Mouse (Mus musculus) spleen, adult 18-20 months (tissue): ENCODE data around the gene Ctrl.
A peak's percentile ranks its signal among the peaks of the same experiment; 100 is the strongest.
"Not testable (repeated sequence)": the region's sequence is repeated elsewhere in the genome, so short reads cannot be mapped to it uniquely, and the experiment has no call there.

Source experiments
- DNase-seq, 2 experiments: peaks; one replicate each; pipeline ENCODE4 v3.0.0; 2022; ENCODE audit warnings: mixed read lengths in 2 of 2

Ctrl gene

DNA sequence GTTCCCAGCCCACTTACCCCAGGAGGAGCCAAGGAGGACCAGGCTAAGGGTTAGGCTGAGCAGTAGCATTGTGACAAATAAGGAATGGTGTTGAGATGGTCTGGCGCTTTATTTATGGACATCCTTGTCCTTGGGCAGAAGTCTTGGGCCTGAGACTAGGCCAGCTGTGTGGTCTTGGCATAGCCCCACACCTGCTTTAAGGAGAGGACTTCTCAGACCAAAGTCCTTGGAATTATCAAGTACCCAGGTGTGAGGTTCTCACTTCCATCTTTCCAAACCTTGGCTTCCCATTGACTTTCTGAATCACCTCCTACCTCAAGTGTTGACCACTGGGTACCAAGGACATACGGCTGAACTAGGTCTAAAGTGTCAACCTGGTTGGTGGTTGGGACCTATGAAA lies at the start of gene Ctrl:
Gene Ctrl (minus strand): TSS at position 101 of the 400 bp plus-strand sequence.
- no peak for DNase-seq

DNA sequence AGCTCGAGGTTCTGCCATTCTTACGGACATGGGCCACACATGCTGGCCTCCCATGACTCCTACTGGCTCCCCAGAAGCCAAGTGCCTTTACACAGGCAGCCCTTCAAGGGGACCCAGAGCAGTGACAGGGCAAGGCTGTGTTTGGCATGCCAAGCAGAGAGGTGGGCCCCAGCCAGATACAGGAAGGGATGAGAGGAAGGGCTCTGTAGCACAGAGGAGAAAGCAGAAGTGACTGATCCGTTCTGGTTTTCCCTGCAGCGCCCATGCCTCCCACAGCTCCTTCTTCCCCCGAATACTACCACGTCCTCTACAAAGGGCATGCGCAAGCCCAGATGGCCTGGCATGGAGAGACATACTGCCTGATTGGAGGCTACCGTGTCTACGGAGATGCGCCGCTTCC lies 49.7 kb upstream of the Ctrl start:
- not testable (repeated sequence) for DNase-seq

DNA sequence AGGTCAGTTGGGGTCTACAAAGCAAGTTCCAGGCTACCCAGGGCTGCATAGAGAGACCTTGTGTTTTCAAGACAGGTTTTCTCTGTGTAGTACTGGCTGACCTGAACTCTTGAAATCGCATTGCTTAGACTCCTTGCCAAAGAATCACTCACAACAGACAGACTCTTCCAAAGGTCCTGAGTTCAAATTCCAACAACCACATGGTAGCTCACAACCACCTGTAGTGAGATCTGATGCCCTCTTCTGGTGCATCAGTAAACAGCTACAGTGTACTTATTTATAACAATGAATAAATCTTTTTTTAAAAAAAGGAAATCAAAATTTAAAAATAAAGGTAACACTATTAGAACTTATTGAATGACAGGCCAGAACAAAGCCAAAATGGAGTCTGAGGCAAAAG lies 47.5 kb upstream of the Ctrl start:
- DNase-seq: no peak

DNA sequence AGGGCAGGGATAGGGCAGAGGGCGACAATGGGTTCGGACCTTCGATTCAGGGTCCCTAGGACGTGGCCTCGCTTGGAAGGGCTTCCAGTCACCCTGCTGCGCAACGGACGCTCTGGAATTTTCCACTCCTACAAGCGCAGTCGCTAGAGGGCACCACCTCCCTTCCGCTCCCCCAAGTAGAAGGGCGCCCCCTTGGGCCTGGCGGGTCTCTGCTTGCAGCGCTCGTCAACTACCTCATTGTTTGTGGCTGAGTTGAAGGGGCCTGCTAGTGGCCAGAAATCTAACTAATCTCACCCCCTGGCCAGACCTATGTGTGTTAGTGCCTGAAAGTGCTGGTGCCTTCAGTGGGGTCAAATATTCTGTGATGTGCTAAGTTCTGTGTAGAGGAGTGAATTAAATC lies 45.7 kb upstream of the Ctrl start, which contains the start of gene Dpep3:
Gene Dpep3 (minus strand): TSS at position 105 of the 400 bp plus-strand sequence.
- DNase-seq: no peak

DNA sequence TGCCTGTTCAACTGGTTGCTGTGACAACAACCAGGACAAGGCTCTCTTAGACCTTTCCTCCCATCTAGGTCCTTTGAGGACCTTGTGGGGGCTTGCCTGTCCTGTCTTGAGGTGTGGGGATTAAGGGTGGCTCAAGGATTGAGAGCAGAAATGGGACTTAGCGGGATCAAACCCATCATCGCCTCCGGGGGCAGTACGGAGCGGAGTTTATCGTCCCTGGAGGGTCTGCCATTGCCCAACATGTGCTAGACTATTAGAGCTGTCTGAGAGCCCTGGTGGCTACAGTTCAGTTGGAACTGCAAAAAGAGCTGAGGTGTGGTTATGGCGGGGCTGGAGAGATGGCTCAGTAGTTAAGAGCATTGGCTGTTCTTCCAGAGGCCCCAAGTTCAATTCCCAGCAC lies 41.7 kb upstream of the Ctrl start:
- no peak for DNase-seq

DNA sequence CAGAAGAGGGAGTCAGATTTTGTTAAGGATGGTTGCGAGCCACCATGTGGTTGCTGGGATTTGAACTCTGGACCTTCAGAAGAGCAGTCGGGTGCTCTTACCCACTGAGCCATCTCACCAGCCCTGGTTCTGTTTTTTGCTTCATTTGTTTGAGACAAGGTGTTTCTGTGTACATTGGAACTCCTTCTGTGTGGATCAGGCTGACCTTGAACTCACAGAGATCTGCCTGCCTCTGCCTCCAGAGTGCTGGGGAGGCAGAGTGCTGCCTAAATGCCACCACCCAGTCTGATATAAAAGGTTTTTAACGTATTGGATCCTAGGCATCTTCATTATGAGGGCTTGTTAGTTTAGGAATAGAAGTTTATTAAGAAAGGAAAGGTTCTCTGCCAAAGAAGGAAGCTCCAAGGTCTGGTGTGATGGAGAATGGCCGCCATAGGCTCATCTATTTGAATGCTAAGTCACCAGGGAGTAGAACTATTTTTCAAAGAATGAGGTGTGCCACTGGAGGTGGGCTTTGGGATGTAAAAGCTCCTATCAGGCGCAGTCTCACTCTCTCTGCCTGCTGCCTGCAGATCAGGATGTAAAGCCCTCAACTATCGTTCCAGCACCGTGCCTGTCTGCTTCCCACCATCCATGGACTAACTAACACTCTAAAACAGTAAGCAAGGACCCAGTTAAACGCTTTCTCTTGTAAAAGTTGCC lies 37.5 kb upstream of the Ctrl start:
- DNase-seq: no peak

DNA sequence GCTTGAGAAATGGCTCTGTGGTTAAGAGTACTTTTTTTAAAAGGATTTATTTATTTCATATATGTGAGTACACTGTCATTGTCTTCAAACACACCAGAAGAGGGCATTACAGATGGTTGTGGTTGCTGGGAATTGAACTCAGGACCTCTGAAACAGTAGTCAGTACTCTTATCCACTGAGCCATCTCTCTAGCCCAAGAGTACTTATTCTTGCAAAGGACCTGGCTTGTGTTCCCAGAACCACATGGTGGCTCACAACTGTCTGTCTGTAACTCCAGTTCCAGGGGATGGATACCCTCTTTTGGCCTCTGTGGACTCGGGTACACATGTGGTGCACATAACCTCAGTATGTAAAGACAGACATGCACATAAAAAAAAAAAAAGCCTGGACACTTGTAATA lies 35.7 kb upstream of the Ctrl start:
- DNase-seq: no peak

DNA sequence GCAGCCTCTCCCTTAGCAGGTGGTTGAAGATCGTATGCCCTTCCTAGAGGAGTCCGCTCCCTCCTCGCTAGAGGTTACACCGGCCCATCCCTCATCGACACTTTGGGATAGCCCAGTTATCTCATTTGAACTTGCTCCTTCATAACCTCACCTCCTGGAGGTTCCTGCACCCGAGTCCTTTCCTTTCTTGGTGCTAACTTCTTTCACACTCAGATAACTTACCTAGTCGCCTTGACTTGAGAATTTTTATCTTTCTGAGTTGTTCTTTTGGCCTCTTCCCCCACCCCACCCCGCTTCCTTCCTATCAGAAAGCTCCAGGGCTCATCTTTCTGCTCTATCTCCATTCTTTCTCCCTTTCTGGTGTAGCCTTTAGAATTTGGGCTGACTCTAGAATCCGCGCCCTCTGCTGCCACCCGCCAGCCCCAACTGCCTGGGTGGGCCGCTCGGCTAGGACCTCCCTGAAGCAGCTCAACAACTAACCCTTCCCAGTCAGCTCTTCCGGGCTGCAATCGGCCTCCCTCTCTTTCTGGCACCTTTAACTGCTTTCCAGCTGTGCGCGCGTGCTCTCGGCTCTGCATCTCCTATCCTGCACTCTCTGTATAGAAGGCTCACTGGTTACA lies 33.1 kb upstream of the Ctrl start:
- DNase-seq: no peak

DNA sequence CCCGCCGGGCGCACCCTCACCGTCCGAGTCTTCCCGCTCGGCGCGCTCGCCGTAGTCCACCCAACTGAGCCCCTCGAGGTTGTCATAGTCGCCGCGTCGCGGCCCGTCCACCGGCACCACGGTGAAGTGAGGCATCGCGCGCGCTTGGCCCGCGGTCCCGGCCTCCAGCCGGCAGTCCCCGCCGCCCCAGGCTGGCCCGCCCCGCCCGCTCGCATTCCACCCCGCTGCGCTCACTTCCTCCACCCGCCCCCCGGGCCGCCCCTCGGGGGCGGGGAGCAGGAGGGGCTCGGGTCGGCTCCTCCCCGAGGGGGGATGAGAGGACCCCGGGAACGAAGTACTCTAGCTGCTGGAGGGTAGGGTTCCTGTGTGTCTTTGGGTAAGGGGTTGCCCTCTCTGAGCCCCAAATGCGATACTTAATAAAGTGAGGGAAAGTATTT lies 32.3 kb upstream of the Ctrl start, which contains the start of gene Slc12a4:
Gene Slc12a4 (minus strand): TSS at position 193 of the 437 bp plus-strand sequence.
- DNase-seq: peak; percentile 69 to 78

DNA sequence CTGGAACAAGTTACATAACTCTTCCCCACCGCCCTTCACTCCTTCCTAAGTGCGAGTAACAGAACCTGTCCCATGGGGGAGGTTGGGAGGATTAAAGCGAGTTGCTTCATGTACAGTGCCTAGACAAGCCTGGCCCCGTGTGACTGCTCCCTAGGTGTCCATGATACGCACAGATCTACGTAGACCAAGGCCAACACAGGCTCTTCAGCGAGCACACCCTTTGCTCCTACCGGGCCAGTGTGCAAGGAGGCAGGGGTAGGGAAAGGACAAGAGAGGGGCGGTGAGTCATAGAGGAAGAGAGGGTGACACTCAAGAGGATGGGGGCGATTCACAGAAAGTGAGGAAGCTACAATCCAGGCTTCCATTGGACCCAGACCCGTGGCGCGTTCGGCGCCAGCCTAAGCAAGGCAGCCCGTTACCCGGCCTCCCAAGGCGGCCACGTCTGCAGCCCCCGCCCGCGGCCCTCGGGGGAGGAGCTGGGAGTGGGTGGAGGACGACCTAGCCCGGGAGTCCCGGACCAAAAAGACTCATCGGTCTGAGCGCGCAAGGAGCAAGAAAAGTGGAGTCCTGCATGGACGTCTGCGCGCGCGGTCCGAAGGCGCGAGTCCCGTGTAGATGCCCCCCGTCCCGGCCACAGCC lies 31.7 kb upstream of the Ctrl start:
- DNase-seq: peak; percentile 14 to 31

DNA sequence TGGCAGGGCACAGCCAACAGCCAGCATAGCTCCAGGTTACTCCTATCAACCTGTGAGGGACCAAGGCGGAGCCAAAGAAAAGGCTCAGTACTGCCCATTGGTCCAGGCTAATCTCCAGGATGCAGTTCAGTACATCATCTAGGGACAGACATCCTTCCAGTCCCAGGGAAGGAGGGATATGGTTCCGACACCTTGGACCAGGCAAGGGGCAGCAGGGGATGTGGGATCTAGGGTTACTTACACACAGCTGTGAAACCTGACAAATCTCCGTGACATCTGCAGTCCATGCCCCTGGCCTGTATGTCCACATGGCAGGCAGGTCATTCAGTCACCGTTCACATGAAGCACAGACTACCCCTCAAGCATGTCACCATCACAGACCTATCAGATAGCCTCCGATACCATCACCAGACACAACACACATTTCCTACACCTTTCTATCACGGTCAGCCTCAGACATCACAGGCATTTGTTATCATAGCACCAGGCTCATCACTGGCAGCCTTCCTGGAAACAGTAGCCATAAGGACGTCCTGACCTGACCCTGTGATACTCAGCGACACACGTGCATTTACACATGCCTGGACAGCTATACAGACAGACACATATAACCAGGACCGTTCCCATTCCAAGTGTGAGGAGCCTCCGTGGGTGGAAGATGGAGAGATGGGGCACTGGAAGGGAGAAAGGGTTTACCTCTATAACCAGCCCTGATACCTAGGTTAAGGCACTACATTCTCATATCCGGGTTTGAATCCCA lies 31.0 kb upstream of the Ctrl start:
- no peak for DNase-seq

DNA sequence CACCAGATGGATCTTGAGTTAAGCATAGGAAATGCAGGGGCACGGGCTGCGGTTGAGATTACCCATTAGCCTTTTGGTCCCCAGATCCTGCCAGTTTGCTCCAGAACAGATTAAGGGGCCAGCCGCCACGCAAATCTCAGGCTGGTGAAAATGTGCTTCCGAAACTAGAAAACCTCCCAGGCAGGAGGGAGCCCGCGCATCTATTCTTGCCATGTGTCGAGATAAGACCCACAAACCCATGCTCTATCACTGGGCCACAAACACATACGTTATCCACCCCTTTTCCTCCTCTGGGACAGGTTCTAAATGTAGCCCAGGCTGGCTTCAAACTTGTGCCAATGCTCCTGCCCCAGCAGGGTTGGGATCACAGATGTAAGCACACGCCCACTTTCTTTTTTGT lies 27.9 kb upstream of the Ctrl start:
- no peak for DNase-seq

DNA sequence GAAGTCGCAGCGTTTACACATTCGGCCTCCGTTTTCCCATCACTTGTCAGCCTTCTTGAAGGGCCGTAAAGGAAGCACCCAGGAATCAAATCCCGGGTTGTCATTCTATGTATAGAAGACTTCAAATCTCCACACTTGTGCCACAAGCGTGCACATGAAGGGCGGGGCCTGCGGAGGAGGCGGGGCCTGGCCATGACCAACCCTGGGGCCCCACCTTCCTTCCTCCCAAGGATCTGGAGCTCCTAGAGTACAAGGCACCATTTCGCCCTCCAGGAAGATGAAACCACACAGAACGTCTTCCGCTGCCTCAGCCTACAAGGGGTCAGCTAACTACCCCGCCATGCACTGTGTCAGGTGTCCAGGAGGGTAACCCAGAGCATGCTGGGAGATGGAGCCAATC lies 27.4 kb upstream of the Ctrl start:
- DNase-seq: no peak

DNA sequence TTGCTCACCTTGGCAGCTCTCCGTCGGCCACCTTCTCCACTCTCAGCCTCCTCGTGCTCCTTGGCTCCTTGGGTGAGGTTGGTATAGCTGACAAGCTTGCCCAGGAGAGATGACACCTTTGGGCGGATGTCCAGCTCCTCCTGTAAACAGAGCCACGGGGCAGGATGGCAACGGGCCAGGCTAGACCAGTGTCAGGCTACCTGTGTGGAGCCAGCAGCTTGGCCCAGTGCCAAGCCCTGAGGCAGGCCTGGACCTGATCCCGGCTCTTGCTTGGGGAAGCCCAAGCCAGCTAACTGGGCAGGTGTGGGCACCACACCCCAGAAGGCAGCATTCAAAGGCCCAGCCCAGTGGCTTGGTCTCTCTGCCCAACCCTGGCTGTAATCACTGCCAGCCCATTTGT lies 25.7 kb upstream of the Ctrl start:
- no peak for DNase-seq

DNA sequence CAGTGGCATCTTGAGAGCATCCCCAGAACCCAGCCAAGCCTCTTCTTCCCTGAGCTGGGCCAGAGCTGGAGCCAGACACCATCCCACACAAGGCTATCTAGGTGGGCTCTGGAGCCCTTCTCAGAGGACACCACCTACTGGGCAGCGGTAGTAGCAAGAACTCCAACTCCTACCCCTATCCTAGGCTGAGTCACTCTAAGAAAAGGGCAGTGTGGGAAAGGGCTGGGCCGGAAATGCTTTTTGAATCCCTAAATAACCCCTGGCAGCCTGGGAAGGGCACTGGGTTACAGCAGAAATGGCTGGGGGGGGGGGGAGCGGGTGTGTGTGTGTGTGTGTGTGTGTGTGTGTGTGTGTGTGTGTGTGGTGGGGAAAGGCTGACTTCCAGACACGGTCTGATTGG lies 24.2 kb upstream of the Ctrl start:
- DNase-seq: no peak

DNA sequence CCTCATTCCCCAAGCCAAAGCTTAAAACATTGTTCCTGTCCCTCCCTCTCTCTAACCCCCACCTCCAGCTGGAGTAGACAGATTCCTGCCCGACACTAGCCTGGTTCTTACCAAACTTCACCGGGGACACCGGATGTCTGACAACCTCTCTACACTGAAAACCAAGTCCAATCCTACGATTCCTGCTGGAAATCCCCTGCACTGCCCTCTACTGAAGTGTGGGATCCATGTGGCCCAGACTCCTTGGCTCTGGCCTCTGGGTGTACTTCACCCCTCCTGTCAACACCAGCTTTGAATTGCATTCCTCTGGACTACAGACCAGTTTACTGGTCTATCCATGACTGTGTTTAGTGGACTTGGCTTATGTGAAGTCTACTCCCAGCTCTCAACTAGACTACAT lies 22.9 kb upstream of the Ctrl start:
- DNase-seq: no peak

DNA sequence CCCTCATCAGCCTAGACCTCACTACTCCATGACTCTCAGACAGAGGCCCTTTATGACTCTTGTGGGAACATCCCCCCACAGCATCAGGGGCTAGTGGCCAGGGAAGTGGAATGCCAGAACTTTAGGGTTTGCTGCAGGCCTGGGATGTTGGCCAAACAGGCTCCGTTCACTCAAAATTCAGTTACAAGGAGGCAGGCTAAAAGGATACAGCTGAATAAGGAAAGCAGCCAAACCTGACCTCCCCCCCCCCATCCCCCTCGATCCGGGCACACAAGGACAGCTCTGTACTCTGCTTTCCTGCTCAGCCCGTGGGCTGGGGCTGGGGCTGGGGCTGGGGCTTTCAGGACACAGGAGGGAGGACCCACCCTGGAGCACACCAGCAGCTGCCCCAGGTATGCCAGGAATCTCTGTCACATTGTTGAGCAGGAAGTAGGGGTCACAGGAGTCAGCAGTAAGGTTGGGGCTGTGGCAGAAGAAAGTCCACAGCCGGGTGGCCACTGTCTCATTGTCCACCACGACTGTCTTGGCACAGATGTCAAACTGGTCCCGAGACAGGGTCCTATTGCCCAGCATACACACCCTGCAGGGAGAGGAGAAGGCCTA lies 17.5 kb upstream of the Ctrl start:
- no peak for DNase-seq

DNA sequence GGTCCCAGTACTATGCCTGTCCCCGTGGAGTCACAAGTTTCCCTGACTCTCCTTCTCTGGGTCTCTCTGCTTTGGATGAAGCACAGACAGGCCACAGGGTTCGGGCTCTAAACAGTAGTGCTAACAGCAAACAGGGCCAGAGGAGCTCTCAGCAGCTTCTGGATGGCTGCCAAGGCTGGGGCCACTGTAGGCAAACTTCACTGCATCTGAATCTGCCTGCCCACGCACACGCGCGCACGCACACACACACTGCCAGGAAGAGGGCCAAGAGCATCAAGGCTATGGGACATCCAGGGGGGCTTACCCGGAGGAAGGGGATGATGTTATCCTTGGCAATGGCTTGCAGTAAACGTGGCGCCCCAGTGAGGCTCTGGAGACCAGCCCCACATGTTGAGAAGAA lies 15.7 kb upstream of the Ctrl start:
- DNase-seq: no peak

DNA sequence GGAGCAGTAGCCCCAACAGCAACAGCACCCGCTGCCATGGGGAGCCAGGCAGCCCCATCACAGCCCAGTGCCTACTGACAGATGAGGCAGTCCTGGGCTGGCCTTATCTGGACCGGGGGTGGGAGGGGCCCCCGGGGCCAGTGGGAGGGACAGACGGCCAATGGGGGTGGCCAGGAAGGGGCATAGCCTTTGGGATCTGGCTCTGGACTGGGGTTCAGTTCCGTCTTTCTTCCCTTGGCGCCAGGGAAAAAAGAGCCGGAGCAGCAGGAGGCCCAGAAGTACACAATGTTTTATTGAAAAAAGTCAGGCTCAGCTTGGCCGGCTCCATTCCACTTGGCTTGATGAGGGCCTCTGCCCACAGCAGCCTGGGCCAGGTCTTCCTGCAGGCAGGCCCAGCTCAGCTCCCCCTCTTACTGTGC lies 9.7 kb upstream of the Ctrl start, which contains the start of gene Lcat:
Gene Lcat (minus strand): TSS at position 62 of the 419 bp plus-strand sequence.
- no peak for DNase-seq

DNA sequence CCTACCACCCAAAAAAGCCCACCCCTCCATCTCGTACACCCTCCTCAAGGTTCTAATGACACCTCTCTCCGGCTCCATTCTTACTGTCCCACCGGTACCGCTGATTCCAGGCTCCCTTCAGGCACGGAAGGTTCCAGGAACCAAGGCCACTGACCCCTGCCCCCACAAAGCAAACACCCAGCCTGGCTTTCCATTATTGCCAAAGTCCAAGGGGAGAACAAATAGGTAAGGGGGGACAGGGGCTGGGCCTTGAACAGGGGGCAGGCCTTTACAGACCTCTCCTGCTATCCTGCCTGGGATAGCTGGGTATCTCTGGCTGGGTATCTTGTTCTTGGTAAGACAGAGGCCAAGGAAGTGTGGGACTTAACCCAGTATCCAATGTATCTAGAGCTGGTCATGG lies 8.9 kb upstream of the Ctrl start:
- DNase-seq: no peak

DNA sequence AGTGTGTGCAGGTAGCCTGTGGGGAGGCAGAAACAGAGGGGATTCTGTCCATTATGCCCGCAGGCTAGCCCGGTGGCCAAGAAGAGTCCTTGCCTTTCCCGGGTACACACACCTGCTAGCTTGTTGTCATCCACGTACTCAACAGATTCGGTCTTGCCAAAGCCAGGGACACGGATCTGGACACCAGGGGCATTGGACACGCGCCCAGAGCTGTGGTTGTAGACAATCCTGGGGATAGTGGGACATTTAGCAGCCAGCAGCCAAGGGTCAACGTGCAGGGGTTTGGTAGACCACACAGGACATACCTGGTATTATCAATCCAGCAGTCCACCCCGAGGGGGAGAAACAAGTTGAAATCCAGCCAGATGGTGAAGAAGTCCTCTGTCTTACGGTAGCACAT lies 8.4 kb upstream of the Ctrl start:
- DNase-seq: no peak

DNA sequence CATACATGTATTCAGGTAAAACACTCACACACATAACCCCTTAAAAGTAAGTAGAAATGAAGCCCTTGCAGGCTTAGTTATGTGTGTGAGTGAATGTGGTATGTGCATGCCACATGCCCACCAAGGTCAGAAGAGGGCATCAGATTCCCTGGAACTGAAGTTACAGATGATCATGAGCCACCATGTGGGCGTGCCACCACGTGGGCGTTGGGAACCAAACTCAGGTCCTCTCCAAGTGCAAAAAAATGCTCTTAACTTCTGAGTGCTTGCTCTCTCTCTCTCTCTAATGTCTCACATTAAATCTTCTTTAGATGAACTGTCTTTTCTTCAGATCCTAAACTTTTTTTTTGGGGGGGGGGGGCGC lies 4.6 kb upstream of the Ctrl start, which contains the start of gene Psmb10:
Gene Psmb10 (minus strand): TSS at position 139 of the 364 bp plus-strand sequence.
- DNase-seq: no peak
